Mouse (Mus musculus): ENCODE measurements around the gene Asz1. TPM values are rescaled to one million over a fixed set of nuclear protein-coding genes. Genes with fewer than 3 reads are reported as not detected.

The Asz1 gene
- not detected in 2 replicates for polyA plus RNA-seq (2014; fragmentation: Nextera tagmentation; extraction: Ambion mirVana)

DNA sequence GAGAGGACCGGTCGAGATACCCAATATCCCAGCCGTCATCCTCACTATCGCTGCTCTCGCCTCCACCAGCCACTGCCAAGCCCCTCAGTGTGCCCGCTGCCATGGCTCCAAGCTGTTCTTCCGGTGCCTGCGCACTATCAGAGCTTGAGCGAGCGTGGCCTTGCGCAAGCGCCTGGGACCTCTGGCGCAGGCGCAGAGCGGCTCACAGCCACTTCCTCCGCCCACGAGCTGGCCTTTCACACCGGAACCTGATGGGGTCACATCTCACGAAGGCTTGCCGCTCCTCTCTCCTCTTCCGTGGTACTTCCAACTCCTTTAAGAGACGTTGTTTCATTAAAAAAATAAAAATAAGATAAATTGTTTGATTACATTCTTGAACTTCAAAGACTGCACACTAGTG is at the start of gene Asz1:
Gene Asz1, minus strand, starts transcription at position 128 of the 400 bp plus-strand sequence.
- H3K9ac ChIP-seq: no peak within 1 kb of the TSS
- DNase-seq (ENCODE audit: low spot score): no peak
- H3K27me3 ChIP-seq (ENCODE audit: control insufficient read depth, insufficient read depth, low read length): no peaks in the 10 kb centered on the region
- H3K36me3 ChIP-seq (replicated peaks; ENCODE audit: control insufficient read depth, insufficient read depth): no peaks in the 10 kb centered on the region
- 95% methylated on average over 22 of the region's 22 CpGs for WGBS
- no peak within 1 kb of the TSS for H3K27ac ChIP-seq
- no peaks in the 10 kb centered on the region for H3K9me3 ChIP-seq (ENCODE audit: control insufficient read depth, low read length)
- H3K4me2 ChIP-seq (replicated peaks): no peak within 1 kb of the TSS
- H3K4me1 ChIP-seq (replicated peaks; ENCODE audit: control insufficient read depth, insufficient read depth, low read length): no peaks in the 10 kb centered on the region
- no peak for ATAC-seq (ENCODE audit: low FRiP score)
- H3K4me3 ChIP-seq (replicated peaks; ENCODE audit: low read length): no peak within 1 kb of the TSS

DNA sequence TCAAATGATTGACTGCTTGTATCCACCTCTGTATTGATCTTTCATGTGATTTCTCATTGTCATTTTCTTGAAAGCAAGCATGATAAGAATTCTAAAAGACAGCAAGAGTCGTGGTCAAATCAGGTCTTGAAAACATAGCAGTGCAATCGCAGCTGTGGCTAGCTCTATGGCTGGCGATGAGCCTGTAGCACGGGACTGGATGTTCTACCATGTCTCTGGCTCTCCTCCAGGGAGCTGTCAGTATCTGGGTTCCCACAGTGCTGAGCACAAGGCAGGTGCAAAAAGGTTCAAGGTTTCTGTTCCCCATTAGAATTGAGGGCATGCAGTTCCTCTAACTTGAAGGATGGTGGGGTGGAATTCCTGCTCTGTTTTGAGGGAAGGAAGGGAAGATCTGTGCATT is 44.2 kb upstream of the Asz1 start:
- Histone ChIP-seq H3K9ac (no peak overlapping the region), H3K4me1 (replicated peaks; ENCODE audit: control insufficient read depth, insufficient read depth, low read length) (no peaks in the 10 kb centered on the region), H3K9me3 (ENCODE audit: control insufficient read depth, low read length) (no peaks in the 10 kb centered on the region), H3K27me3 (ENCODE audit: control insufficient read depth, insufficient read depth, low read length) (no peaks in the 10 kb centered on the region), H3K27ac (no peak overlapping the region), H3K36me3 (replicated peaks; ENCODE audit: control insufficient read depth, insufficient read depth) (no peaks in the 10 kb centered on the region), H3K4me2 (replicated peaks) (no peak overlapping the region), H3K4me3 (replicated peaks; ENCODE audit: low read length) (no peak overlapping the region)
- no peak for DNase-seq (ENCODE audit: low spot score)
- no peak for ATAC-seq (ENCODE audit: low FRiP score)
- 73% methylated on average over 4 of the region's 4 CpGs for WGBS

DNA sequence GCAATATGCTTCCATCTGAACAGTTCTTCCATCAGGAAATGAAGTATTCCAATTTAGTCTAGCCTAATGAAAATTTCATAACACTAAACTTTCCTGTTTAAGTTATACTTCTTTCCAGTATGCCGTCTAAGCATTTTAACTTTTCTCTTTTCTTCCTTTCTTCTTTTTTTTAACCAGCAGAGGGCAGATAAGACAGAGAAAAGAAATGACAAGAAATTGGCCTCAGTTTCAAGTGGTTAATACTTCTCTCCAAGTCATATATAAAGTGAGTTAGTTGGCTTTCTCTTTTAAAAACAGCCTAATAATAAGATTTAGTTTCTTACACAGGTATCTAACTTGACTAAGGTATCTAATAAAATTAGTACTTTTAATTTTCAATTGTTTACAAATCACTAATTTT is 26.4 kb upstream of the Asz1 start:
- Histone ChIP-seq H3K4me2 (replicated peaks) (no peak overlapping the region), H3K4me1 (replicated peaks; ENCODE audit: control insufficient read depth, insufficient read depth, low read length) (no peaks in the 10 kb centered on the region), H3K4me3 (replicated peaks; ENCODE audit: low read length) (no peak overlapping the region), H3K27ac (no peak overlapping the region), H3K27me3 (ENCODE audit: control insufficient read depth, insufficient read depth, low read length) (no peaks in the 10 kb centered on the region), H3K9ac (no peak overlapping the region), H3K36me3 (replicated peaks; ENCODE audit: control insufficient read depth, insufficient read depth) (no peaks in the 10 kb centered on the region), H3K9me3 (ENCODE audit: control insufficient read depth, low read length) (no peaks in the 10 kb centered on the region)
- no peak for ATAC-seq (ENCODE audit: low FRiP score)
- DNase-seq (ENCODE audit: low spot score): peak; percentile 46
- WGBS: 63% methylated on average over 1 of the region's 1 CpGs

DNA sequence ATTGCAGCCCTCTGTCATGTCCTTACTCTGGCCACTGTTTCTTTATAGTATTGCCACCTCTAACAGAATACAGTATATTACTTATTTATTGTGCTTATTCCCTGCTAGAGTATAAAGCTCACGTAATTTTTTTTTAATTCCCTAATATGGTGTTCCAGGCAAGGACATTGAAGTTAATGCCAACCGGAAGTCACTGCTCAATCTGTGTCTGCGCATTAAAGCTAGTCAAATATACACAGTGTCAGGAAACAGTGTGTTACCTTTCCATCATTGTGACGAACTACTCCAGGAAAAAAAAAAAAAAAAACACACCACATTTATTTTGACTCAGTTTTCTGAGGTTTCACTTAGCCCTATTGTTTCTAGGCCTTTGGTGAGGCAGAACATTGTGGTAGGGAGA is 19.2 kb upstream of the Asz1 start:
- H3K4me3 ChIP-seq (replicated peaks; ENCODE audit: low read length): no peak overlapping the region
- WGBS: 85% methylated on average over 4 of the region's 4 CpGs
- no peak overlapping the region for H3K9ac ChIP-seq
- H3K4me1 ChIP-seq (replicated peaks; ENCODE audit: control insufficient read depth, insufficient read depth, low read length): no peaks in the 10 kb centered on the region
- no peak for ATAC-seq (ENCODE audit: low FRiP score)
- no peaks in the 10 kb centered on the region for H3K9me3 ChIP-seq (ENCODE audit: control insufficient read depth, low read length)
- H3K36me3 ChIP-seq (replicated peaks; ENCODE audit: control insufficient read depth, insufficient read depth): no peaks in the 10 kb centered on the region
- H3K4me2 ChIP-seq (replicated peaks): no peak overlapping the region
- no peaks in the 10 kb centered on the region for H3K27me3 ChIP-seq (ENCODE audit: control insufficient read depth, insufficient read depth, low read length)
- no peak overlapping the region for H3K27ac ChIP-seq
- DNase-seq (ENCODE audit: low spot score): no peak

DNA sequence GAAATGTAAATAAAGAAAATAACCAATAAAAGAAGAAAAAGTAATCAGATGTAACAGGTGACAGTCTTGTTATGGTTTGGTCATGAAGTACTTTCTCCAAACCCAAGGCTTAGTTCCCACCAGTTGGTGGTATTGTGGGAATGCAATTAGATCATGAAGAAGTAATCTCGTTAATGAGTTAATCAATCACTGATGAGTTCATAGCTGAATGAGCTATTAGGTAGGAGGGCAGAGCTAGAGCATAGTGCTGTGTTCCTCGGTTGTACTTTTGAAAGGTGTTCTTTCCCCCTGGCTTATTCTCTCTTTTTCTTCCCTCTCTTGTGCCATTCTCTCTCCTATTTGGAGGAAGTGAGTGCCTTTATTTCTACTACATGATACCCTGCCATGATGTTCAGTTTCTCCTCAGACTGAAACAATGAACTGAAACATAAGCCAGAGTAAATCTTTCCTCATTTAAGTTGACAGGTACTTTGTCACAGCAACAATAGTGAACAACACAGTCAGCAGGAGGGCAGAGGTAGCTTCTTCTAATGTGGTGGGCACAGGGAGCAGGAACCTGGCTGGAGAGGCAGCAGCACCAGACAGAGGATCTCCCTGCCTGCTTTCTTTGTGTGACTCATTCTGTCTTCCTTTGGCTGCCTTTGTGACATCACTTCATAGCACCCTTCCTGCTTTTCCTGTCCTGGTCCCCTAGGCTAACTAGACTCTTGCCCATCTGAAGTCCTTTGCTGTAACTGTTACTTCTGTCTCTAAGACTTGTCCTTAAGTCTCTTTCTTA is 18.5 kb upstream of the Asz1 start:
- Histone ChIP-seq H3K9me3 (ENCODE audit: control insufficient read depth, low read length) (no peaks in the 10 kb centered on the region), H3K36me3 (replicated peaks; ENCODE audit: control insufficient read depth, insufficient read depth) (no peaks in the 10 kb centered on the region), H3K4me1 (replicated peaks; ENCODE audit: control insufficient read depth, insufficient read depth, low read length) (no peaks in the 10 kb centered on the region), H3K4me3 (replicated peaks; ENCODE audit: low read length) (no peak overlapping the region), H3K4me2 (replicated peaks) (no peak overlapping the region), H3K27ac (no peak overlapping the region), H3K27me3 (ENCODE audit: control insufficient read depth, insufficient read depth, low read length) (no peaks in the 10 kb centered on the region), H3K9ac (no peak overlapping the region)
- 49% methylated on average over 2 of the region's 2 CpGs for WGBS
- DNase-seq (ENCODE audit: low spot score) (no peak), ATAC-seq (ENCODE audit: low FRiP score) (no peak)

DNA sequence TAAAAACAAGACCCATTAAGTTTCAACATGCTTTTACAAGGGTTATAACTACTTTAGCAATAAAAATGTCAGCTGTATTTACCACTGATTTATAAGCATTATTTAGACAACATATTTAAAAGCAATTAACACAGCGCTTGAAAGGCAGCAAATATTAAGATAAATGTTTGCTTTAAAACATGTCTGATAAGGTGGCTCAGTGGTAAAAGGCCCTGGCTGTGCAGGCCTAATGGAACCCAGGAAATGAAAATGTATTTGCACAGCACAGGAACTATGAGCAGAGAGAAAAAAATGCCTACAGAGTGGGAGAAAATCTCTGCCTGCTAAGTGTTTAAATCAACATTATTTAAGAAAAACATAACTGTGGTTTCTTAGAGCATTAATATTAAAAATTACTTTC is 12.0 kb downstream of the Asz1 start:
- DNase-seq (ENCODE audit: low spot score) (no peak), ATAC-seq (ENCODE audit: low FRiP score) (no peak)
- Histone ChIP-seq H3K27me3 (ENCODE audit: control insufficient read depth, insufficient read depth, low read length) (no peaks in the 10 kb centered on the region), H3K27ac (no peak overlapping the region), H3K36me3 (replicated peaks; ENCODE audit: control insufficient read depth, insufficient read depth) (no peaks in the 10 kb centered on the region), H3K9me3 (ENCODE audit: control insufficient read depth, low read length) (no peaks in the 10 kb centered on the region), H3K4me1 (replicated peaks; ENCODE audit: control insufficient read depth, insufficient read depth, low read length) (no peaks in the 10 kb centered on the region), H3K4me3 (replicated peaks; ENCODE audit: low read length) (no peak overlapping the region), H3K4me2 (replicated peaks) (no peak overlapping the region), H3K9ac (no peak overlapping the region)
- WGBS: 90% methylated on average over 1 of the region's 1 CpGs

DNA sequence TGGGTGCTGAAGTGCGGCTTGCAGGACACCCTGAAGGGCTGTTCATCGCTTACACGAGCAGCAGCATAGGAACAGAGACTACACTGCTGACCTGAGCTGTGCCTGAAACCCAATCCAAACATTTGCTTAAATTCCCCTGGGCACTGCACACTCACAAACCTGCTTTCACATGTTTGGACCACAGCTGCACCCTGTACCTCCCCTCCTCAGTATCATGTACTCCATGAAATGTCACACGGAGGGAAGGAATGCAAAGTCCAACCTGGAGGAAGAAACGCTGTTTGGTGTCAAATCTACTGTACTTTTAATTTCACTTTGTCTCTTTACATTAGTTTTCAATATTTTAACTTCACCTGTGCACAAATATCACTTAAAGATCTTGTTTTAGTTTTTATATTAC is 19.8 kb downstream of the Asz1 start:
- Histone ChIP-seq H3K4me3 (replicated peaks; ENCODE audit: low read length) (no peak overlapping the region), H3K9me3 (ENCODE audit: control insufficient read depth, low read length) (no peaks in the 10 kb centered on the region), H3K27ac (no peak overlapping the region), H3K36me3 (replicated peaks; ENCODE audit: control insufficient read depth, insufficient read depth) (no peaks in the 10 kb centered on the region), H3K4me1 (replicated peaks; ENCODE audit: control insufficient read depth, insufficient read depth, low read length) (no peaks in the 10 kb centered on the region), H3K27me3 (ENCODE audit: control insufficient read depth, insufficient read depth, low read length) (no peaks in the 10 kb centered on the region), H3K9ac (no peak overlapping the region), H3K4me2 (replicated peaks) (no peak overlapping the region)
- ATAC-seq (ENCODE audit: low FRiP score): no peak
- no peak for DNase-seq (ENCODE audit: low spot score)
- 90% methylated on average over 5 of the region's 5 CpGs for WGBS

DNA sequence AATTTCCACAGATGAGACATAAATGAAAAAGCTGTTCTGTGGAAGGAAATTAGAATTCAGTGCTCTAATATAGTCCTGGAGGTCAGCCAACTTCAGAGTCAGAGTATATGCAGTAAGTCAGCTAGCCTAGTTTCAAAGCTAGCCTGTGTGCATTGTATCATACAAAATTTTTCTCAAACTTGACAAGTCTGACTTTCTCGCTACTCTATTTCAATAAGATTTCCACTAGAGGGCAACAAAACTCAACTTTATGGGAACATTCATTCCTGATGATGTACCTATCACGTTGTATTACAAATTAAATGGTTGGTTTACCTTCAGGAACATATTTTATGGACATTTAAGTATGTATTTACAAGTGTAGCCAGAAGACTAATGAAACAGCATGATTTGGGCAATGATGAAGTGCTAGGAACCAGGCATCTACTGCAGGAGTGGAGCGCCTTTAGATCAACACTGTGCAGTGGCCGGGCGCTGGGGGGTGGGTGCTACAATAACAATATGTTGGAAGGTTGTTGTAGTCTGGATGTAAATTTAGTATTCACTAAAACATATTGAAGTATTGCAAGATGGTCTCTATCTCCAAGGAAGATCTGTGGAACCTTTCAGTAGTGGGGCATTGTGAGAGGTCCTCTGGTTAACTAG is 21.6 kb downstream of the Asz1 start:
- DNase-seq (ENCODE audit: low spot score) (peak; percentile 78), ATAC-seq (ENCODE audit: low FRiP score) (peak; percentile 37; the same call in 1 of the 2 replicates)
- Histone ChIP-seq H3K36me3 (replicated peaks; ENCODE audit: control insufficient read depth, insufficient read depth) (no peaks in the 10 kb centered on the region), H3K4me3 (replicated peaks; ENCODE audit: low read length) (no peak overlapping the region), H3K27ac (no peak overlapping the region), H3K9me3 (ENCODE audit: control insufficient read depth, low read length) (no peaks in the 10 kb centered on the region), H3K27me3 (ENCODE audit: control insufficient read depth, insufficient read depth, low read length) (no peaks in the 10 kb centered on the region), H3K4me2 (replicated peaks) (no peak overlapping the region), H3K9ac (no peak overlapping the region), H3K4me1 (replicated peaks; ENCODE audit: control insufficient read depth, insufficient read depth, low read length) (no peaks in the 10 kb centered on the region)
- 65% methylated on average over 5 of the region's 5 CpGs for WGBS

DNA sequence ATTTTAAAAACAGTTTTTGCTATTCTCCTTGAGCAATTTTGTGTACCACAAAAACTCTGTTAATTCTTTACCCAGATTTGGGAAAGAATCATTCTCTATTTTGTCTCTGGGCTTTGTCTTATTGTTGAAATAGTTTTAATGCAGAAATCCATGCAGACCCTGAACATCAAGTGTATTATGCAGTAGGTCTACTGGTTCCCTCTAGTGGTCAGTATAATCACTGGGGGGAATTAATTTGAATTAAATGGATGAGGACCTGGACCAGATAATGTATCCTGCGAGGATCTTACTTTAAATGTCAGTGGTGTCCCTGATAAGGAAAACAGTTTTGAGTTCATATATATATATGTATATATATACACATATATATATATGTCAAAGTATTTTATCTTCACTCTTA is 30.2 kb downstream of the Asz1 start:
- no peaks in the 10 kb centered on the region for H3K4me1 ChIP-seq (replicated peaks; ENCODE audit: control insufficient read depth, insufficient read depth, low read length)
- H3K9me3 ChIP-seq (ENCODE audit: control insufficient read depth, low read length): no peaks in the 10 kb centered on the region
- H3K27me3 ChIP-seq (ENCODE audit: control insufficient read depth, insufficient read depth, low read length): no peaks in the 10 kb centered on the region
- no peak overlapping the region for H3K27ac ChIP-seq
- peak; percentile 53; the same call in 1 of the 2 replicates for ATAC-seq (ENCODE audit: low FRiP score)
- 23% methylated on average over 1 of the region's 1 CpGs for WGBS
- H3K4me3 ChIP-seq (replicated peaks; ENCODE audit: low read length): no peak overlapping the region
- H3K9ac ChIP-seq: no peak overlapping the region
- H3K4me2 ChIP-seq (replicated peaks): no peak overlapping the region
- peak; percentile 60 for DNase-seq (ENCODE audit: low spot score)
- H3K36me3 ChIP-seq (replicated peaks; ENCODE audit: control insufficient read depth, insufficient read depth): no peaks in the 10 kb centered on the region
